Mouse (Mus musculus): ENCODE measurements around the gene Corin.

DNA sequence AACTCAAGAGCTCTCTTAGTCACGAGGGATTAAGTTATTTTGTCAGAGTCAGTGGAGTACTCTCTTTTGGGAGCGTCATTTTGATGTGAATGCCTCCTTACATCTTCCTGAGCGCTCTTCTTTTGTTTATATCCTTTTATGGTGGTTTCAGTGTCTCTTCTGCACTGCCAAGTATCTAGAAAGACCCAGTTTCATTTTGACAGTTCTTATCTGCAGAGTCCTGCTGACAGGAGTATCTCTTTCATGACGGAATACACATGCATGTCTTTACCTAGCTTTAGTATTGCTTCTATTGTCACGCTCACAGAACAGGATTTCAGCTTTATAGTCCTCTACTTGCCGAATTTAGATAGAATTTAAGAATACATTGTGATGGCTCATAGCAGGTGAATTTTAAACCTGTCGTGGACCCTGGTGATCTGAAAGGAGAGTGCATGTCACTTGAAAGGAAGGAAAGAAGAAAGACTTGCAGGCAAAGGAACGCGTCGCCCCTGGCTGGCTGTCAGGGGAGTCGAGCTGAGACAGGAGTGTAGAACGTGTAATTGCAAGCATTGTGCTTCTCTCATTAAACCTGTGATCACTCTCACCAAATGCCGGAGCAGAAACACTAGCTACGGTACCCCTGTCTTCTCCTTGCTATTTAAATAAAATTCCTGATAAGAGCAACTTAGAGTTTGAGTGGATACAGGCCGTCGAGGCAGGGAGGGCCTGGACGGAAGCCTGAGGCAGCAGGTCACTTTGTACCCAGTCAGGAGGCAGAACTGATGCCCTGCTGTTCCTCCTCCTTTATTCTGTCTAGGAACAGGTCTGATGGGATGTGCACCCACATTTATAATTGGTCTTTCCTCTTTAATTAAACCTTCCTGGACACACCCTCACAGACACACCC is 245.6 kb downstream of the Corin start:
- TF ChIP-seq CTCF (IDR thresholded peaks at IDR 0.05; ENCODE audit: low read depth, low read length) (no peak), GATA1 (IDR thresholded peaks at IDR 0.05; ENCODE audit: borderline replicate concordance, low read length) (no peak), TAL1 (conservative IDR thresholded peaks at IDR 0.05; ENCODE audit: low read depth, low read length) (no peak), POLR2AphosphoS5 (IDR thresholded peaks at IDR 0.05; ENCODE audit: insufficient replicate concordance, low read depth, low read length) (no peak), GATA2 (IDR thresholded peaks at IDR 0.05; ENCODE audit: borderline replicate concordance, low read depth, low read length) (no peak)

Data from G1E (cell line).